Mouse (Mus musculus) cerebellum, adult 2 months (tissue): ENCODE data around the gene Tgtp2.

ENCODE experiments used
- CTCF ChIP-seq: fragments of 200-500 bp; IDR thresholded peaks from 2 replicates; pipeline ENCODE4 v1.5.1; 2011; ENCODE audit warnings: low read depth, mild to moderate bottlenecking, control low read depth, low read length, moderate library complexity, borderline replicate concordance; ENCODE audit not compliant: insufficient read depth
- POLR2A ChIP-seq: fragments of 200-500 bp; IDR thresholded peaks from 2 replicates; pipeline ENCODE4 v1.6.1; 2011; ENCODE audit warnings: low read length, control low read depth, borderline replicate concordance; ENCODE audit not compliant: insufficient read depth

GRCm38 (mm10) chr11:49081356-49081755, 17.4 kb upstream of the Tgtp2 start:
- TF ChIP-seq POLR2A = no peak
- no peak for TF ChIP-seq CTCF
